Mouse (Mus musculus) heart, postnatal 0 days (tissue): ENCODE measurements around the gene Trim16. TPM values are rescaled to one million over a fixed set of nuclear protein-coding genes. Genes with fewer than 3 reads are reported as not detected.

ENCODE experiments used
- ATAC-seq: fragments of 200-750 bp; cut with Nextera tagmentation; 2 replicates; pipeline ENCODE4 v1.8.0; 2017; ENCODE audit warnings: low read depth, moderate number of reproducible peaks, moderate library complexity; ENCODE audit not compliant: insufficient read depth
- DNase-seq: peaks from one replicate; pipeline ENCODE4 v3.0.0-alpha.2; 2016; ENCODE audit warnings: low spot score
- H3K27ac ChIP-seq: fragments of 300-500 bp; sonication (generic); 2 replicates; pipeline ENCODE4 v1.5.1; 2014; ENCODE audit warnings: low read depth, mild to moderate bottlenecking
- H3K27me3 ChIP-seq: fragments of 300-500 bp; sonication (generic); 2 replicates; pipeline ENCODE4 v1.6.1; 2014; ENCODE audit warnings: low read length, mixed read lengths; ENCODE audit not compliant: control insufficient read depth, insufficient read depth
- H3K36me3 ChIP-seq: fragments of 300-500 bp; sonication (generic); replicated peaks from 2 replicates; pipeline ENCODE4 v1.6.1; 2014; ENCODE audit warnings: low read length, mixed read lengths; ENCODE audit not compliant: control insufficient read depth, insufficient read depth
- H3K4me1 ChIP-seq: fragments of 300-500 bp; sonication (generic); 2 replicates; pipeline ENCODE4 v1.6.1; 2014; ENCODE audit warnings: antibody characterized with exemption; ENCODE audit not compliant: control insufficient read depth, insufficient read depth
- H3K4me2 ChIP-seq: fragments of 300-500 bp; sonication (generic); 2 replicates; pipeline ENCODE4 v1.6.1; 2014; ENCODE audit warnings: low read depth, mild to moderate bottlenecking, low read length, moderate library complexity
- H3K4me3 ChIP-seq: fragments of 300-500 bp; sonication (generic); 2 replicates; pipeline ENCODE4 v1.5.1; 2014; ENCODE audit warnings: low read depth, low read length
- H3K9ac ChIP-seq: fragments of 300-500 bp; sonication (generic); replicated peaks from 2 replicates; pipeline ENCODE4 v1.6.1; 2014; ENCODE audit warnings: low read depth, low read length, mixed read lengths
- H3K9me3 ChIP-seq: fragments of 300-500 bp; sonication (generic); replicated peaks from 2 replicates; pipeline ENCODE4 v1.6.1; 2016; ENCODE audit warnings: low read length; ENCODE audit not compliant: control insufficient read depth
- CTCF ChIP-seq: IDR thresholded peaks from 2 replicates; pipeline ENCODE4 v1.5.1; 2016; ENCODE audit warnings: antibody characterized with exemption, control low read depth, low read depth
- EP300 ChIP-seq: IDR thresholded peaks from 2 replicates; pipeline ENCODE4 v1.6.1; 2016; ENCODE audit warnings: antibody characterized with exemption, low read depth
- WGBS: fragments of 180-500 bp; shearing (Covaris S2); extraction: QIAGEN DNeasy Blood & Tissue Kit; methylation state at CpG from one replicate; pipeline ENCODE4 v1.1.7; 2014; 5-methylcytosine and 5-hydroxymethylcytosine counted together
- polyA plus RNA-seq: library from polyadenylated mRNA; unstranded; fragments of >200 nt; fragmentation: Nextera tagmentation; extraction: Ambion mirVana; gene quantifications from 2 replicates; pipeline ENCODE4 v1.2.1, GENCODE M21; 2015
- total RNA-seq: library from RNA; depleted of rRNA; stranded (reverse); fragments of >200 nt; gene quantifications from 2 replicates; pipeline ENCODE4 v1.2.3, GENCODE M21; 2014; ENCODE audit warnings: low replicate concordance; rRNA removed

The Trim16 gene
- 2.9 and 4.5 TPM in 2 replicates for total RNA-seq
- 3.0 and 4.0 TPM in 2 replicates for polyA plus RNA-seq

DNA sequence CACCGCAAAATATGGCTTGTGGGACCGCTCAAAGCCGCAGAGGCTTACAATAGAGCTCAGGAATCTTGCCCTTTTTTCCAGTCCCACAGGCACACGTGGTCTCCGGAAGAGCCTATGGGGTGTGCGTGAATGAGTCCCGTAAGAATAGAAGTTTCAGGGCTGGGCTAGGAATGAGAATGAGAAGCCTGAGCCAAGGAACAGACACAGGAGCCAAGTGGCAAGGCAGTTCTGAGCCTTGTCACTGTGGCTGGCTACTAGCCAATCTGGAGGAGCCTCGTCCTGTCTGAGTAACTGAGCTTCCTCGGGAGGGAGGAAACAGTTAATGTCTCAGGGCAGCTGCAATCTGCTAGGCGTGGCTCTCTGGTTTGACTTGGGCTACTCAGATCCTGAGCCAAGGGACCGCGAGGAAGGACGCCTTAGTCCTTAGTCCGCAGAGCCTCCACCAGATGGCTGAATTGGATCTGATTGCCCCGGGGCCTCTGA, at the start of gene Trim16:
Gene Trim16 (plus strand): TSS at position 173 of the 483 bp plus-strand sequence.
- ATAC-seq (peak; percentile 87), DNase-seq (peak; percentile 73)
- Histone ChIP-seq H3K36me3 (no peaks in the 10 kb centered on the region), H3K9me3 (no peaks in the 10 kb centered on the region), H3K4me3 (peak within 1 kb of the TSS; percentile 52), H3K27ac (peak within 1 kb of the TSS; percentile 71), H3K4me2 (peak within 1 kb of the TSS; percentile 68), H3K27me3 (no peaks in the 10 kb centered on the region), H3K4me1 (peaks cover 14% of the 10 kb centered on the region; the same call in 1 of the 2 replicates), H3K9ac (peak within 1 kb of the TSS; percentile 53)
- no peak for TF ChIP-seq CTCF
- TF ChIP-seq EP300, result peak; percentile 43; the same call in 1 of the 2 replicates
- WGBS, result 4% methylated on average over 15 of the region's 15 CpGs

DNA sequence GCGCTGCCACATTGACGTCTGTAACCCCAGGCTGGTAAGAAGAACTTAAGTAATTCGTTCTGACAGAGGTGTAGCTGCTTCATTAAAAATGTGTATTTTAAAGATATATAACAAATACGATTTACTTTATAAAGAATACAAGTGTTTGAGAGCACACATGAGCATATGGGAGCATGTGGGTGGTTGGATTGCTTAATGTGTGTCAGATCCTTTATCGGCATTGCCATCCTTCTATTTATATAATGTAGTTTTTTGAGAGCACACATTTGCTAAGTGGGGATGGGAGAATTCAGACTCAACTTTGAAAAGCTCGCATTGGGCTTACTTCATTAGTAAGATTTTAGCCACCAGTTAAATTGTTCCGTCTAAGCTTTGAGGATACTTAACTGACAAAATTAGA, 43.5 kb upstream of the Trim16 start:
- Histone ChIP-seq H3K4me2 (no peak overlapping the region), H3K27me3 (no peaks in the 10 kb centered on the region), H3K4me3 (no peak overlapping the region), H3K36me3 (peaks cover 29% of the 10 kb centered on the region), H3K27ac (no peak overlapping the region), H3K9me3 (peaks cover 55% of the 10 kb centered on the region), H3K4me1 (no peaks in the 10 kb centered on the region), H3K9ac (no peak overlapping the region)
- 87% methylated on average over 7 of the region's 7 CpGs for WGBS
- no peak for ATAC-seq
- no peak for DNase-seq
- no peak for TF ChIP-seq CTCF
- no peak for TF ChIP-seq EP300

DNA sequence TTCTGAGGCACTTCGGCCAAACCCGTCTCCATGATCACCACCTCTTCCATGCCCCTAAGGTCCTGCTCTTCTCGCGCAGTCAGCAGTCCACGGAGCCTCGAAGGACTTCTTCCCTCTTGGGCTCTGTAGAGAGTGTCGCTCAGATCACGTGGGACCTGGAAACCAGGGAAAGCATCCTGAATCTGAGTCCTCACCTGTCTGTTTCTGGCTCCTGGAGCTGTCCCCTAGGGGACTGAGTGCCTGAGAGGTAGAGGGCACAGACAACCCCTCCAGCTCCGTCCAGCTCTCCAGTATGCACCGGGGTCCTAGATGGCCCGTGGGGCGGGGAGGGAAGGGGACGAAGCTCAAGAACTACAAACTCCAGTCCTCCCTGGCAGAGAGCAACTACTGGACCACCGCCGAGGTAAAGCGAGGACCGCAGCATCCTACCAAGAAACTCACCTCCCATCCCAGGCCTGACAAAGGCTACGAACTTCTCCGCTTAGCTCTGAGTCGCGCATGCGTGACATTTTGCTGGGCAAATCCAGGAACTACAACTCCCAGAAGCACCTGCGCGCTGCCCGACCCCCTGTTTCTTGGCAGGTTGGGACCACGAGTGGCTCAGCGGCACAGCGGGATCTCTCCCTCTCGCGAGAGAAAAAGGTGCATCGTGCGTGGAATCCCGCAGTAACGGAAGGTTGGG, 31.0 kb upstream of the Trim16 start, which contains the start of gene Zfp286:
Gene Zfp286 (minus strand): TSS at position 528 of the 682 bp plus-strand sequence.
- peak; percentile 95 for ATAC-seq

DNA sequence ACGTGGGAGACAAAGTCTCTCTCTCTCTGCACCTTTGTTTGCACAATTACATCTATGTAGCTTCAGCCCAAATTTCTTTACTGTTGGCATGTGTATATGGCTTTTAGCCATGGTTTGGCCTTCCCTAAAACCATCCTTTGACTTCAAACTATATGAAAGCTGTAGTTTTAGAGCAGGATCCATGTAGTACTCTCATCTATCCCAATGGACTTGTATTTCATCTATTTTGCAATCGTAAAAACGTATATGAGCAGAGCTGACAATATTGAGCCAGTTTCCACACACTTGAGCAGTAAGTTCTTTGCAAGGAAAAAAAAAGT, 30.5 kb upstream of the Trim16 start:
- no peaks in the 10 kb centered on the region for H3K27me3 ChIP-seq
- DNase-seq (no peak), ATAC-seq (no peak)
- H3K4me1 ChIP-seq, result peaks cover 14% of the 10 kb centered on the region
- no peaks in the 10 kb centered on the region for H3K9me3 ChIP-seq
- H3K4me3 ChIP-seq, result peak overlapping the region; percentile 57
- H3K4me2 ChIP-seq, result peak overlapping the region; percentile 87
- no peak overlapping the region for H3K9ac ChIP-seq
- 54% methylated on average over 3 of the region's 3 CpGs for WGBS
- no peaks in the 10 kb centered on the region for H3K36me3 ChIP-seq
- H3K27ac ChIP-seq, result no peak overlapping the region
- TF ChIP-seq EP300, result no peak
- TF ChIP-seq CTCF, result no peak

More for the DNA sequence above, 31.0 kb upstream of the Trim16 start, which contains the start of gene Zfp286:
- peak within 1 kb of the TSS; percentile 87 for H3K4me2 ChIP-seq
- 6% methylated on average over 34 of the region's 34 CpGs for WGBS
- H3K27me3 ChIP-seq, result no peaks in the 10 kb centered on the region
- H3K4me3 ChIP-seq, result peak within 1 kb of the TSS; percentile 57
- TF ChIP-seq CTCF (no peak), EP300 (no peak)
- no peaks in the 10 kb centered on the region for H3K9me3 ChIP-seq
- H3K4me1 ChIP-seq, result peaks cover 14% of the 10 kb centered on the region
- DNase-seq, result peak; percentile 88
- H3K9ac ChIP-seq, result peak within 1 kb of the TSS; percentile 54
- H3K27ac ChIP-seq, result no peak within 1 kb of the TSS
- peaks cover 5% of the 10 kb centered on the region for H3K36me3 ChIP-seq

DNA sequence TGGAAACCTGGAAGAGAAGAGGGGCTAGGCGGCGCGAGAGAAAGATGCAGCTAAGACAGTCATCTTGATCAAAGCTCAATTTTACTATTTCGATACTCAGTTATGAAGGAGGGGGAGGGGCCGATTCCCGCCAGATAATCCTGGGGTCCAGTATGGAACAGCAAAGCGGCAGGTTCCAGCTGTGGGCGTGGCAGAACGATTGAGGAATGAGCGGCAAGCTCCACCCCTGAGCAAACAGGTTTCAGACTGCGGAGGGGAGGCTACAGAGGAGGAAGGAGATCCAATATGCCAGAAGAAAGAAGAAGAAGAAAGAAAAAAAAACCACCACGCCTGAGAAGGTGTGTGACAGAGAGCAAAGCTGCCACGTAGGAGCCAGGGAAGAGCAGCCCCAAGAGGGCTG, 15.9 kb upstream of the Trim16 start:
- WGBS, result 53% methylated on average over 13 of the region's 13 CpGs
- Histone ChIP-seq H3K4me3 (no peak overlapping the region), H3K9me3 (0 out of 2 replicates have a peak, but pooled peaks cover 6% of the 10 kb centered on the region), H3K4me2 (no peak overlapping the region), H3K27ac (no peak overlapping the region), H3K4me1 (no peaks in the 10 kb centered on the region), H3K9ac (no peak overlapping the region), H3K27me3 (no peaks in the 10 kb centered on the region), H3K36me3 (no peaks in the 10 kb centered on the region)
- ATAC-seq (no peak), DNase-seq (no peak)
- TF ChIP-seq CTCF, result no peak
- no peak for TF ChIP-seq EP300
